11 mouse cellular contexts compared by ENCODE assay signal in the genomic region with DNA sequence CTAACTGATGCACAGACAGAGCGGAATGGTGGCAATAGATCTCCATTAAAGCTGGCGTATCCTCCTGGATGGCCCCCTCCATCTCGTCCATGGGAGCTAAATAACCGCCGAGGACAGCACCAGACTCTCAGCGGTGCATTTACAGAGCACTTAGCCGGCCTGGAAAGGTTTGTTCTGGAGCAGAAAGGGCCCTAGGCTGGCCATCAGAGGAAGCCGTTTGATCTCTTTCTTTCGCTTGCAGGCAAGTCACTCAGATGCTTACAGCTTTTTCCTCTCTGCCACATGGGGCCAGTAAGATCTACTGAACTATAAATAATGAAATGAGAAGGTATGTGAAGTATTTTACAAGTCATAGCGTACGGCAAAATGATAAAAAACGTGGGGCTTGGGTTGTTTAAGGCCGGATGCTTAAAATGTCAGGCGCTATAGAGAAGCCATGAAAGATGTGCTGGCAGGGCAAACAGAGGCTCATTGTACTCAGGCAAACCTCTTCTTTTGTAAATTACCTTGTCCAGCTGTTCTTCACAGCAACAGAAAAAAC.
A peak's percentile ranks its signal among the peaks of the same experiment; 100 is the strongest.
DNase-seq lines count a peak whose midpoint lies in the region; ATAC-seq and TF ChIP-seq lines count a peak whose summit lies in the region.
"Had no signal": no experiment of that assay in that cellular context is flagged by ENCODE, and none has a peak within 500 bp of the region (broad histone marks: within the 10 kb centered on the region; RNA-seq: fewer than 3 reads in every experiment).

No protein-coding gene starts in this region.

- ATAC-seq in intestine, embryonic 15.5 days, result no peak
- no peak for ATAC-seq in intestine, postnatal 0 days
- no peak for ATAC-seq in hindbrain, embryonic 13.5 days (ENCODE audit: low FRiP score)
- ATAC-seq in midbrain, postnatal 0 days (ENCODE audit: low FRiP score), result peak; percentile 36; the same call in 1 of the 2 replicates
- ATAC-seq in granulocyte monocyte progenitor cell, adult 5-6 weeks (replicated peaks; ENCODE audit: poor library complexity, severe bottlenecking), result no peak
- ATAC-seq: liver, postnatal 0 days had no signal

- no peak overlapping the region for H3K27ac ChIP-seq in intestine, embryonic 15.5 days
- H3K27ac ChIP-seq in intestine, postnatal 0 days (ENCODE audit: low read depth, low read length), result no peak overlapping the region
- H3K27ac ChIP-seq in hindbrain, embryonic 13.5 days, result peak overlapping the region; percentile 71
- H3K27ac ChIP-seq in midbrain, postnatal 0 days (ENCODE audit: low read depth, low read length), result 0 out of 2 replicates have a peak overlapping the region, but pooled peaks have one; percentile 26

- TF ChIP-seq CTCF in intestine, postnatal 0 days (IDR thresholded peaks at IDR 0.05; ENCODE audit: low read depth), result no peak
- no peak for TF ChIP-seq CTCF in midbrain, postnatal 0 days (IDR thresholded peaks at IDR 0.05)

- peak; percentile 70 for DNase-seq in embryo, embryonic 10.5 days (ENCODE audit: low spot score)
- DNase-seq in midbrain, postnatal 0 days (ENCODE audit: low spot score), result no peak
- no peak for DNase-seq in gastrocnemius, postnatal 25 days
- DNase-seq in heart, adult 18-20 months, result no peak
- DNase-seq: adrenal gland, adult 8-10 months; liver, postnatal 0 days; right cerebral cortex, postnatal 25 days had no signal

- no peaks in the 10 kb centered on the region for H3K27me3 ChIP-seq in intestine, embryonic 15.5 days (replicated peaks)
- no peaks in the 10 kb centered on the region for H3K27me3 ChIP-seq in intestine, postnatal 0 days (replicated peaks; ENCODE audit: control insufficient read depth, insufficient read depth, low read length)
- peaks cover 3% of the 10 kb centered on the region; the same call in 1 of the 2 replicates for H3K27me3 ChIP-seq in hindbrain, embryonic 13.5 days
- no peaks in the 10 kb centered on the region for H3K27me3 ChIP-seq in midbrain, postnatal 0 days (ENCODE audit: insufficient read depth, low read length)

- no peaks in the 10 kb centered on the region for H3K36me3 ChIP-seq in intestine, embryonic 15.5 days
- no peaks in the 10 kb centered on the region for H3K36me3 ChIP-seq in intestine, postnatal 0 days (ENCODE audit: control insufficient read depth, insufficient read depth)
- no peaks in the 10 kb centered on the region for H3K36me3 ChIP-seq in hindbrain, embryonic 13.5 days
- H3K36me3 ChIP-seq in midbrain, postnatal 0 days (ENCODE audit: insufficient read depth, low read length), result no peaks in the 10 kb centered on the region

- 21% methylated on average over 14 of the region's 14 CpGs for WGBS in intestine, embryonic 15.5 days
- 38% methylated on average over 14 of the region's 14 CpGs for WGBS in intestine, postnatal 0 days
- WGBS in hindbrain, embryonic 13.5 days, result 9% methylated on average over 14 of the region's 14 CpGs
- WGBS in midbrain, postnatal 0 days, result 9% methylated on average over 14 of the region's 14 CpGs

- no peak overlapping the region for H3K9ac ChIP-seq in intestine, embryonic 15.5 days
- no peak overlapping the region for H3K9ac ChIP-seq in intestine, postnatal 0 days (ENCODE audit: low read depth, low read length)
- H3K9ac ChIP-seq in hindbrain, embryonic 13.5 days, result peak overlapping the region; percentile 46
- H3K9ac ChIP-seq in midbrain, postnatal 0 days (replicated peaks; ENCODE audit: low read length, poor library complexity, severe bottlenecking), result no peak overlapping the region
- H3K9ac ChIP-seq: liver, postnatal 0 days had no signal

- H3K9me3 ChIP-seq in intestine, embryonic 15.5 days, result no peaks in the 10 kb centered on the region
- H3K9me3 ChIP-seq in intestine, postnatal 0 days (ENCODE audit: control insufficient read depth), result no peaks in the 10 kb centered on the region
- no peaks in the 10 kb centered on the region for H3K9me3 ChIP-seq in hindbrain, embryonic 13.5 days
- H3K9me3 ChIP-seq in midbrain, postnatal 0 days (ENCODE audit: low read length), result no peaks in the 10 kb centered on the region

- H3K4me3 ChIP-seq in intestine, embryonic 15.5 days (replicated peaks), result no peak overlapping the region
- no peak overlapping the region for H3K4me3 ChIP-seq in intestine, postnatal 0 days (ENCODE audit: low read depth, low read length)
- 0 out of 2 replicates have a peak overlapping the region, but pooled peaks have one; percentile 11 for H3K4me3 ChIP-seq in hindbrain, embryonic 13.5 days
- no peak overlapping the region for H3K4me3 ChIP-seq in midbrain, postnatal 0 days (ENCODE audit: low read depth, low read length)

- 0 out of 2 replicates have a peak, but pooled peaks cover 3% of the 10 kb centered on the region for H3K4me1 ChIP-seq in intestine, embryonic 15.5 days (replicated peaks)
- no peaks in the 10 kb centered on the region for H3K4me1 ChIP-seq in intestine, postnatal 0 days (replicated peaks; ENCODE audit: control insufficient read depth, insufficient read depth, low read length)
- peaks cover 36% of the 10 kb centered on the region for H3K4me1 ChIP-seq in hindbrain, embryonic 13.5 days (replicated peaks)
- peaks cover 12% of the 10 kb centered on the region; the same call in 1 of the 2 replicates for H3K4me1 ChIP-seq in midbrain, postnatal 0 days (ENCODE audit: insufficient read depth, low read length)

- 0 out of 2 replicates have a peak overlapping the region, but pooled peaks have one; percentile 7 for H3K4me2 ChIP-seq in intestine, embryonic 15.5 days (replicated peaks)
- H3K4me2 ChIP-seq in intestine, postnatal 0 days (replicated peaks; ENCODE audit: low read depth), result no peak overlapping the region
- peak overlapping the region; percentile 42 for H3K4me2 ChIP-seq in hindbrain, embryonic 13.5 days
- peak overlapping the region; percentile 28; the same call in 1 of the 2 replicates for H3K4me2 ChIP-seq in midbrain, postnatal 0 days (ENCODE audit: low read depth, low read length, poor library complexity, severe bottlenecking)

Comparison
In these comparisons a context has a peak if more than half of its experiments do, and no peak if none do; other contexts are left out.
1. H3K27ac ChIP-seq: peak in hindbrain, embryonic 13.5 days (single experiment) and midbrain, postnatal 0 days (single experiment); none in intestine, embryonic 15.5 days (single experiment) and intestine, postnatal 0 days (single experiment).